Mouse (Mus musculus): ENCODE measurements at regions not wholly inside any gene's neighbourhood (a gene's known extent, or its start where the extent isn't known, plus 50 kb on each side); places are given as distances from the start of the nearest gene placed in this dataset.

- no peak for DNase-seq
These were observed 68.0 kb upstream of the Cnot2 start for GRCm38 (mm10) chr10:116649287-116649686.

DNA sequence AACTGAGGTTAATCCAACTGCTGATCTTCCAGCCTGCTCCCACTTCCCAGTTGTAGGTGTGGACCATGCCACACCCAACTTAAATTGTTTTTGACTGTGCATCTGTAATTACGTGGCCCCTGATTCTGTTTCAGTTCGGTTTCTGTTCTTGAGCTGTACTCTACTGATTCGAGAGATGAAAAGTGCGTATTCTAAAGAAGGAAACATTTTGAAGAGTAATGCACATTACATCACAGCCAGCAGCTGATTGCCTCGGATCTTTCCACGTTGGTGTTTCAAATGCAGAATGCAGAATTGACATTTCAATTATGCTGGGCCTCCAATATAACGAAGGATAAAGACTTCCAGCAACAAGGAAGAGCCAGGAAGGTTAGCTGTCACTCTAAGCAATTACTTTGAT, 64.7 kb upstream of the Cnot2 start:
- DNase-seq: no peak

DNA sequence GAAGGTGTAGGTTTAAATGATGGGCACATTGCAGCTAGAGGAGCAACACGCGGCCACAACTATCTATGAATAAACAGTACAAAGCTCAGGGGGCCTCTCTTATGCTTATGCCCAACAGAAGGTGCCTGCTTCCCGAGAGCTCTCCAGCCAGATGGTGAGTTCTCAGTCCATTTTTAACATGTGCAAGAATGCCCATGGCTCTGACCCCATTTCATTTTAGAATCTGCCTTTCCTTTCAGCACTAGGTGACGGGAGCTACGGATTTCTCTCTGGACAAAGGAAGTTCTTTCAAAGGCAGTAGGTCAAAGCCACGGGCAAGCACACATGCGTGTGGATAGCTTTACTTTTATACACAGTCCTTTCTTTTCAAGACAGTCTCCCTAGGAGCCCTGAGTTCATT, 64.3 kb upstream of the Cnot2 start:
- no peak for DNase-seq

DNA sequence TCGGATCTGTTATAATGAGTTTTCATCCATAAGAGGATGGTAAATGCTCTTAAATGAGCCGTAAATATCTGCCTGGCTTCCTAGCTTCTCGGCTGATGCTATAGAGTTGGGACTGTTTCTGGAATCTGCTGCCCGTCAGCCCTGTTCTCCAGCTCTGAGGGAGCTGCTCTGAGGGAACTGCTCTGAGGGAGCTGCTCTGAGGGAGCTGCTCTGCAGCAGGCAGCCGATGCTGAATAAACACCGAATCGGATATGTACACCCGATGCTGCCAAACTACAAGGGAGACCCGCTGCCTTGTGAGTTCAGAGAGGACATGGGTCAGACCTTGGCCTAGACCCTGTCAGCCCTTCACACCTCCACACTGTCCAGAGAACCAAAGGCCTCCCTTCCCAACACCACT, 63.8 kb upstream of the Cnot2 start:
- DNase-seq: no peak
